Mouse (Mus musculus) cerebellum, adult 2 months (tissue): ENCODE measurements around the gene Ten1.

Source experiments
- CTCF ChIP-seq: fragments of 200-500 bp; IDR thresholded peaks from 2 replicates; pipeline ENCODE4 v1.5.1; 2011; ENCODE audit warnings: low read depth, mild to moderate bottlenecking, control low read depth, low read length, moderate library complexity, borderline replicate concordance; ENCODE audit not compliant: insufficient read depth
- POLR2A ChIP-seq: fragments of 200-500 bp; IDR thresholded peaks from 2 replicates; pipeline ENCODE4 v1.6.1; 2011; ENCODE audit warnings: low read length, control low read depth, borderline replicate concordance; ENCODE audit not compliant: insufficient read depth

GRCm38 (mm10) chr11:116213877-116214510 is 15.3 kb downstream of the Ten1 start:
- TF ChIP-seq POLR2A: no peak
- no peak for TF ChIP-seq CTCF
